Mouse (Mus musculus) erythroblast, adult 5-6 weeks (primary cell): ENCODE results near the gene Cmtm2b. TPM values are rescaled to one million over a fixed set of nuclear protein-coding genes. Genes with fewer than 3 reads are reported as not detected.
"Not testable (repeated sequence)": the region's sequence is repeated elsewhere in the genome, so short reads cannot be mapped to it uniquely, and the experiment has no call there.

ENCODE experiments used
- ATAC-seq: replicated peaks from 2 replicates; pipeline ENCODE4 v1.8.0; 2016; ENCODE audit warnings: moderate number of reproducible peaks, mild to moderate bottlenecking, moderate TSS enrichment, inconsistent platforms; ENCODE audit not compliant: poor library complexity, low FRiP score, severe bottlenecking
- total RNA-seq, 2 experiments: library from RNA; stranded (forward) in 1 of 2; stranded (reverse) in 1 of 2; fragments of 150-400 nt in 1 of 2; fragments of 200-764, 138-1000 nt in 1 of 2; gene quantifications; 2 replicates each; pipeline versions ENCODE4 v1.2.3 to v1.2.4; 2015 to 2017; ENCODE audit warnings: low replicate concordance in 2 of 2

Cmtm2b gene
- total RNA-seq (2015; ENCODE audit: low replicate concordance) (not detected in 2 replicates), total RNA-seq (2017; ENCODE audit: low replicate concordance) (not detected in 2 replicates)

DNA sequence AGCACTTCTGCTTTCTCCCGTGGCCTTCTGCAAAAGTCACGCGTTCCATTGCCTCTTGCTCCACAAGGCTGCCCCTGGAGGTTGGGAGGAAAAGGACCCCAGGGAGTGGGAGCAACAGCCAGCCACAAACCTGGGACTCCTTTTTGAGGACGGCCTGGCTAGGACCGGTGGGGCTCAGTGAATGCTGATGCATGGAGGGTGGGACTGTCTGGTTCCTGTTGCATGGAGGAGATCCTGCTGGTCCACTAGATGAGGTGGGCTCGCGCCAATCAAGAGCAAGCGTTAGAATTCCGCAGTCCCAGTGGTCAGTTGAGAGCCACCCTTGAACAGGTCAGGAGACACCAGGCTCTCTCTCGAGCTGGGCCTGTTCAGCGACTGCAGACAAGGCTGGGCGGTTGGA, at the start of gene Cmtm2b:
TSS of gene Cmtm2b (plus strand) at position 301 of the 400 bp plus-strand sequence.
- not testable (repeated sequence) for ATAC-seq

DNA sequence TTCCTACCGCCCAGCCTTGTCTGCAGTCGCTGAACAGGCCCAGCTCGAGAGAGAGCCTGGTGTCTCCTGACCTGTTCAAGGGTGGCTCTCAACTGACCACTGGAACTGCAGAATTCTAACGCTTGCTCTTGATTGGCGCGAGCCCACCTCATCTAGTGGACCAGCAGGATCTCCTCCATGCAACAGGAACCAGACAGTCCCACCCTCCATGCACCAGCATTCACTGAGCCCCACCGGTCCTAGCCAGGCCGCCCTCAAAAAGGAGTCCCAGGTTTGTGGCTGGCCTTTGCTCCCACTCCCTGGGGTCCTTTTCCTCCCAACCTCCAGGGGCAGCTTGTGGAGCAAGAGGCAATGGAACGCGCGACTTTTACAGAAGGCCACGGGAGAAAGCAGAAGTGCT, 28.9 kb upstream of the Cmtm2b start, which contains the start of gene Cmtm2a:
TSS of gene Cmtm2a (minus strand) at position 101 of the 400 bp plus-strand sequence.
- not testable (repeated sequence) for ATAC-seq

DNA sequence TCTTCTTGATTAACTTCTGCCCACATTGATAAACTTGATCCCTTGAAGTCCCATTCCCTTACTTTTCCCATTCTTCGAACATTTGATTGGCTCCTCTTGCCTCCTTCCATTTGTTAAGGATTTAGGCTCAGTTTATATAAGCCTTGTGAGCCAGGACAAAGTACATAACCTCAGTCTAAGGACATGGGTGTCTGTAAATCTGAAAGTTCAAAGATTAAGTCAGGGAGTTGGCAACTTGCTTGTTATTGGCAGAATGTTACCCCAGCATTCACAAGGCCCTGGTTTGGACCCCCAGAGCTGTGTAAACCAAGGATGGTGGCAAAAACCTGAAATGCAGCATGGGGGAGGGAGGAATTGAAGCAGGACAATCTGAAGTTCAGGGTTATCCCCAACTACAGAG, 27.6 kb upstream of the Cmtm2b start:
- no peak for ATAC-seq

DNA sequence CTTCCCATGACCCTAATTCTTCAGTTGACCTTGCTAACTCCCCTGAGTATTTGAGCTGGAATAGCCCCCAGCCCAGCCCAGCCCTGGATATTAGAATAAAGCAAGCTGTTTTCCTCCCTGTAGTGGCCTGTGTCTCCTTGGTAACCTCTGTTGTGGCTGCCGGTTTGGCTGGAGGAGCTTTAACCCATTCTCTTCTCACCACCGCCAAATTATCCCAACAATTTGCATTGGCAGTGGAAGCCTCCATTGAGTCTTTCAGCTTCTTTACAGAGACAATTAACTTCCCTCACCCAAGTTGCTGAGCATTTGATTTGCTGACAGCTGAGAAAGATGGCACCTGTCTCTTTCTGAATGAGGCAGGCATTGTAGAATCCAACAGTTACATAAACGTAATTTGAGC, 20.5 kb upstream of the Cmtm2b start:
- not testable (repeated sequence) for ATAC-seq

DNA sequence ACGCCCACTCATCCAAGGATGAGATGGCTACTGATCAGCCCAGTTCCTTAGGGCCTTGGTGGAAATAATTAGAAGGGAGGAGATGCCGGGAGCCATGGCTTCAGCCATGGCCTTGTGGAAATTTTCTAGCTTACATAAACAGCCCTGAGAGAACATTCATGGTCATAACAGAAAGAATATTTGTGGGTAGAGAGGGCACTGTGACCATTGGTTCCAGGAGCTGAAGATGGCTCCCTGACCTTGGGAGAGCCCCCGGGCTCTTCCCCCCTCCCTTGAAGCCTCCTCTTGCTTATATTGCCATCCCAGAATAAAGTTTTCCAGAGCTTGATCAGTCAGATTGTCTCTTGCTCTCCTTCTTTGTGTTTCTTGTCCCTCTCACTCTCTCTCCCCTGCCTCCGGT, 19.5 kb upstream of the Cmtm2b start:
- ATAC-seq = not testable (repeated sequence)

DNA sequence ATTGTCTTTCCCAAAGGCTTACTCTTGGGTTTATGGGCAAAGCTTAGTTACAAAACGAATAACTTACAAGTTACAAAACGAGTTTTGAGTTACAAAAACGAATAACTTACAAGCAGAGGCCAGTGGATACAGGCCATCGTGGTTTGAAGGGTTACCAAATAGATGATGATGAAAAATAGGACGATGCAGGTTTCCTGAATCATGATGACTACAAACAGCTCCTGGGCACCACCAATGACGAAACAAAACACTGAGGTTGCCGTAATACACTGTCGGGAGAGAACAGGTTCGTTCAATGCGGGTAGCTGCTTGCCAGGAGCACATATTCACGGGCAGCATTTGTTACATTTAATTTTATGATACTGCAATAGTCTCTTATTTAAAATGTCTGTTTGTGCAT, 17.1 kb upstream of the Cmtm2b start:
- ATAC-seq = no peak

DNA sequence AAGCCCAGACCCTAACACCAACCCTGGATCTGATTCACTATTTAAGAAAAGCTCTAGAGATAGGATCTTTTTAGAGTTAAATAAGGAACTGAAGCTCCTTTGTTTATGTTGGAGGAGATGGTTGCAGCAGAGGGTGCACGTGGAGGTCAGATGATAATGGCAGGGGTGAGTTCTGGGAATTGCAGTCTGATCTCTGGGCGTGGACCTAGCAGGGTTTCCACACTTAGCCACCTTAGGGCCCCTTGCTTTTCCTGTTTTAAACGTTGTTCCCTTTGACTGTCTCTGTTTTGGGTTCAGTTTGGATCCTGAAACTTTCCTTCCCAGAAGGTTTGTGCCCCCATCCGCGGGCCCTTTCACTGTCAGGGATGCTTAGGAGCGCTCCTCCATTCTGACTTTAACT, 13.7 kb upstream of the Cmtm2b start:
- ATAC-seq = not testable (repeated sequence)

DNA sequence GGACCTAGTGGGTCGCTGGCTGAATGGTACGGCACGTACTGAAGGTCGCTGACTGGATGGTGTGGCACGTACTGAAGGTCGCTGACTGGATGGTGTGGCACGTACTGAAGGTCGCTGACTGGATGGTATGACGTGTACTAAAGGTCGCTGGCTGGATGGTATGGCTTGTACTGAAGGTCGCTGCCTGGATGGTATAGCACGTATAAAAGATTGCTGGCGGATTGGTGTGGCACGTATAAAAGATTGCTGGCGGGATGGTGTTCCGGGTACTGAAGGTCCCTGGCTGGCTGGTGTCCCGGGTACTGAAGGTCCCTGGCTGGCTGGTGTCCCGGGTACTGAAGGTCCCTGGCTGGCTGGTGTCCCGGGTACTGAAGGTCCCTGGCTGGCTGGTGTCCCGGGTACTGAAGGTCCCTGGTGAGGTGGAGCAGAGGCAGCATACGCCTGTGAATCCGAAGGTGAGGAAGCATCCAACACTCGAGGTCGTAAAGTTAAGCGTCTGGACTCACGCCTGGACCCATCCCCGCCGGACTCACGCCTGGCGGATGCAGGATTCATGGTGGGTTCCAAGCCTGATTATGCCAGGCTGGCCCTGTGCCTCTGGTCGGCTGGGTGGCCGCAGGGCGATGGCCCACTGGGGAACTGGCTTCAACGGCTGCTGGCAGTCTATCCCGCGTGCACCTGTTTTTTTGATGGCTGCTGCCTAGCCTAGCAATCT, 12.4 kb upstream of the Cmtm2b start, which contains the start of the genes Gm45711 and Cmtm1:
TSS of gene Gm45711 (minus strand) at position 641 of the 715 bp plus-strand sequence.
TSS of gene Cmtm1 (minus strand) at position 705 of the 715 bp plus-strand sequence.
- ATAC-seq = not testable (repeated sequence)

DNA sequence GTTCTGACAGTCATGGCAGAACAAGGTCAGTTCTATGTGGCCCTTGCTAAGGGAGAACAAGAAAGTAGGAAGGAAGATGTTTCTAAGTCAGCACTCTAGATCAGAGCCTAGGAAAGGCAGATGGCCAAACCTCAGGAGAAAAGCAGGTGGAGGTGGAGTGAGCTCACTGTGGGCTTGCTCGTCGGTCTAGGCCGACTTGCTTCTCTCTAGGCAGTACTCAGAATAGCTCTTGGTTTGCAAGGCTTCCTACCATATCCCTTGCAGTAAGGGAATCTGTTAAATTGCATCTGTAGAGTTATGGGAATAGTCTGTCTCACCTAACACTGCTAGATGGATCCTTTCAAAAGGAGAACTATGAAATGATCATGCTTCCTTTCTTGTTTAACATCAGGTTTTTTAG, 10.0 kb upstream of the Cmtm2b start:
- ATAC-seq = not testable (repeated sequence)

DNA sequence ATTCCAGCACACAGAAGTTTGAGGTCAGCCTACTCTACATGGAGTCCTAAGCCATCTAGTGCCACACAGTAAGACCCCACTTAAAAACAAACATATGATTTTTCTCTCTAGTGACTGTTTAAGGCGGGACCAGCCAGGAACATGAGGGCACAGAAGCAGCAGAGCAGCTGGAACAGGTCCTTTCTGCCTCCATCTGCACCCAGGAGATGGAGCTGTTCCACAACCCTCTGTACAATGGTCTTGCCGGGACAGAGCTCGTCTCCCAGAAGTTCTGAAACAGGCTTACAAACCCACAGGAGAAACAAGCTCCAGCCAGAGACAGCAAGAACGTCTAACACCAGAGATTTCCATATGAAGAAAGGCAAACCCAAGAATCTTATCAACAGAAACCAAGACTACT, 8.7 kb upstream of the Cmtm2b start:
- ATAC-seq = no peak

DNA sequence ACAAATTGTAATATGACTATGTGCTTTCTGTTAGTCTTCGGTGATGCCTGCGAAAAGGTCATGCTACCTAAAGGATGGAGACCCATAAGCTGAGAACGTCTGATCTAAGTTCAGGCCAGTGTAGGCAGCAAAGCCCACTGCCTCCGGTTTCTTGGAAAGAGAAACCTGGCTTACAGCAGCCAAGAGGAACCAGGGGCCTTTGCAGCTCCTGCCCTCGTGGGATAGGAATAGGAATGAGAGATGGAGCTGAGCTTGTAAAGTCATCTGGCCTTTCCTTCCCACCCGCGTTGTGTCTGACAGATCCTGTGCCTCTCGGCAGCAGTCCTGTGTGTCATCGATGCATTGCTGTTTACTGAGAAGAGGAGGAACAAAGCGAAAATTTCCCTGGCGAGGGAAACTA, 763 bp upstream of the Cmtm2b start, which contains the start of gene Gm11020:
TSS of gene Gm11020 (plus strand) at position 301 of the 400 bp plus-strand sequence.
- ATAC-seq = not testable (repeated sequence)

DNA sequence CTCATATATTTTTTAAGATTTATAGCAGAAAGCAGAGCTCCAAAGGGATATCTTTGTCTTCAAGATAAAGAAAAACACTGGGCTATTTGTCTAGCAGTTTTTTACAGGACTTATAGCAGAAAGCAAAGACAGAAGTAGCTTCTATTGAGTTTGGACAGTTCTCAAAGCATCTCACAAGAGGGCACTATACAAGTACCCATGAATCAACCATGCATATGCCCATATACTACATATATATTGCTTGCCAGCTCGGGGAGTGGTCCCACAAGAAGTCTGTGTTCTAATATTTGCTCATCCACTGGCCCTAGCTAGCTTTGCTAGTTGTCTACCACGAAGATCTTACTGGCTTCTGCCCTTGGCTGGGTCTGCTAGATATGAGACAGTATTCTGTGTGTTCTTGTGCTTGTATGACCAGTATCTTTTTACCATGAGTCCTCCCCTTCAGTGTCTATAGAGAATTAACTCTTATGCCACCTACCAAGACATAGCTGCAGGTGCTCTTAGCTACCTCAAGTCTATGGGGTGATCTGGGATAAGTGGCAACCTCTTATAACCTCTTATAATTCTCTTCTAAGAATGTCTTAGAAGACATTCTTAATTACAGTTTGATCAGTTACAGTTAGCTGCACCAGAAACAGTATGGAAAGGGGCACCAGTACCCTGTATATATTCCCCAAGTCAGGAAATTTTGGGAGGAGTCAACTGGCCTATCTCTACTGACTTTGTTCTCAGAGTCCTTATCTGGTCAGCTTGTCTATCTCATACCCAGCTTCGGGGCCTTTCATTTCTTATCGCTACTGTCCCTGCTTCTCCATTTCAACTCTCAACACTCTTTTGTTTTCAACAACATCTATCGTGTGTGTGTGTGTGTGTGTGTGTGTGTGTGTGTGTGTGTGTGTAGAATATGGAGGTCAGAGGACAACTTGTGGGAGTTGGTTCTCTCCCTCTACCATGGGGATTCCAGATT, 10.9 kb downstream of the Cmtm2b start:
- no peak for ATAC-seq

DNA sequence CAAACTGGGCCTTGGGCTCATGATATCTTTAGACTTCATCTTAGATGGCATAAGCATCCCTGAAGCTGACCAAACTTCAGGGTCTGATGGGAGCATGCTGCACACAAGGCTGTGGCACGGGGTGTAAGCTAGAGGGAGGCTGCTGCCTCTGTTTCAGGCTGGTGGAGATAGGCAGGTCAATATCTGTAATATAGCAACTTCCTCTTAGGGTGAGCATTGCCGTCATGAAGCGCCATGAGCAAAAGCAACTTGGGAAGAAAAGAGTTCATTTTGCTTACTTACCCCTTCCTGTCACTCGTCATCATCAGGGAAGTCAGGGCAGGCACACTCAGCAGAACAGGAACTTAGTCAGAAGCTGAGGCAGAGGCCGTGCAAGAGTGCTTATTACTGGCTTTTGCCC, 11.8 kb downstream of the Cmtm2b start:
- no peak for ATAC-seq

DNA sequence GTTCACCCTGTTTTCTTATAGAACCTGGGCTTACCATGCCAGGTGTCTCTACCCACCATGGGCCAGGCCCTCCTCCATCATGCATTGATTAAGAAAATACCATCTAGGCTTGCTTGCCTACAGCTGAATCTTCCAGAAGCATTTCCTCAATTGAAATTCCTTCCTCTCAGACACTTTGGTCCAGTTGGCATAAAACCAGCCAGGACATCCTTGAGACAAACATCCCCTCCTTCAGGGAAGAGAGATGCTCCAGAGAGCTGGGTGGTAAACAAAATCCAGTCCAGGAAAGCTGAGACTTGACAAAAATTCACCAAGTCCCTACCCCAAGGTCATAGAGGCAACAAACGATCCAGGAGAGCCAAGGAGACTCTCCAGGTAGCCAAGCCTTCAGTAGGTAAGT, 12.2 kb downstream of the Cmtm2b start:
- no peak for ATAC-seq

DNA sequence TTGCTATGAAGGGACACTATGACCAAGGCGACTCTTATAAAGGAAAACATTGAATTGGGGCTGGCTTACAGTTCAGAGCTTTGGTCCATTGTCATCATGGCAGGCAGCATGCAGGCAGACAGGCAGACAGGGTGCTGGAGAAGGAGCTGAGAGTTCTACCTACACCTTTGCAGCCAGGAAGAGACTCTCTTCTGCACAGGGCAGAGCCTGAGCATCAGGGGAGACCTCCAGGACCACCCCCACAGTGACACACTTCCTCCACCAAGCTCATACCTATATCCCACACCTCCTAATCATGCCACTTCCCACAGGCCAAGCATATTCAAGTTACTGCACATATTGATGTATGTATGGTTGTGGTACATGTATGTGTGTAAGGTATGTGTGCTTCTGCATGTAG, 14.8 kb downstream of the Cmtm2b start:
- ATAC-seq = no peak

DNA sequence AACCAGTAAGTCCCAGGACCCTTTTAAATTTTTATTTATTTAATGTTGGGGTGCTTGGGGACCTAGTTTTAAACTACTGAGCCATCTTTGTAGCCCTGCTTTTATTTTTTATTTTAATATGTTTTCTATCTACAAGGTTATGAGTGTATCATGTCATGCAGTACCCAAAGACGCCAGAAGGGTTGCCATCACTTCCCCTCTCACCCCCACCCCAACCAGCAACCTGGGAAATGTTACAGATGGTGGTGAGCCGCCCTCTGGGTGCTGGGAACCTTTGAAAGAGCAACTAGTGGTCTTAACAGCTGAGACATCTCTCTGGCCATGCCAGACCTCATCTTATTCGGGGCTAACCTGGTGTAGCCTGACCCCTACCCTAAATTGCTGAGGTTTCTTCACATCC, 15.9 kb downstream of the Cmtm2b start:
- ATAC-seq = no peak

DNA sequence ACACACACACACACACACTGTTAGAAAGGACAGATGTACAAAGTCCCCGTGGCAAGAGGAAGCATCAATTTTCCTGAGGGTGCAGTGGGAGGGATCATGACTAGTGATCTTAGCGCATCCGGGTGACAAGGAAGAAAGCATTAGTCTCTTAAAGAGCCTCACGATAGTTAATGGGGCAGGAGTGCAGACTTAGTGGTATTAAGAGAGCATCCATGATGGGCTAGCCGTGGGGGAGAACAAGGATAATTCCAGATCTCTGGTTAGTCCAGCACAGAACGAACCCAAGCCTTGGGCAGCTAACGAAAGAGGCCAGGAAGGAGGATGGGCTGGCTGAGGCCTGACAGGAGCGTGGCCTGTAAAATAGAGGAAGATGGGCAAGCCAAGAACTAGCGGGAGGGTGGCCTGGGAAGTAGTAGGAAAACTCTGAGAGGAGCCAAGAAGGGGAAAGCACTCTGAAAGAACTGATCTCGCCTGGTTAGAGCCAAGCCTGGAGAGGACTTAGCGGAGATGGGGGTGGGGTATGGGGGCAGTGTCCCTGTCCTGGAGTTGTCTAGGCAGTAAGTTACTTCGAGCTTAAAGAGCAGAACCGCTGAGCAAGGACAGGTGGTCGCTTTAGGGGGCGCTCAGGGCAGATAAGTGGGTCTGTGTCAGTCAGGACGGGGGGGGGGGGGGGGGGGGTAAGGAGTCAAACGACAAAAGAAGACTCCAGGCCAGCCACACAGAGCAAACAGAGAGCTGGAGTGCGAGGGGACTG, 17.4 kb downstream of the Cmtm2b start, which contains the start of gene Cmtm3:
TSS of gene Cmtm3 (plus strand) at position 182 of the 754 bp plus-strand sequence.
- ATAC-seq = no peak

DNA sequence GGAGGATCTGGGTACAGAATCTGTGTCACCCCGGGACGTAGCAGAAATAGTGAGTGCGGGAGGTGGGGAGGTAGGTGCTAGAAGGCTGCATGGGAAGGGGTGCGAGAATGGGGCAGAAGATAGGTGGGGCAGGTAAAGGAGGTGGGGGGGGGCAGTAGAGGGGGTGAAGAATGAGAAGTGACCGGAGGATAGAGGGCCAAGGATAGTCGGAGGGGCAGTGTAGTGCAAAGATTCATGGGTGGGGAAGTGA, 17.9 kb downstream of the Cmtm2b start:
- no peak for ATAC-seq

DNA sequence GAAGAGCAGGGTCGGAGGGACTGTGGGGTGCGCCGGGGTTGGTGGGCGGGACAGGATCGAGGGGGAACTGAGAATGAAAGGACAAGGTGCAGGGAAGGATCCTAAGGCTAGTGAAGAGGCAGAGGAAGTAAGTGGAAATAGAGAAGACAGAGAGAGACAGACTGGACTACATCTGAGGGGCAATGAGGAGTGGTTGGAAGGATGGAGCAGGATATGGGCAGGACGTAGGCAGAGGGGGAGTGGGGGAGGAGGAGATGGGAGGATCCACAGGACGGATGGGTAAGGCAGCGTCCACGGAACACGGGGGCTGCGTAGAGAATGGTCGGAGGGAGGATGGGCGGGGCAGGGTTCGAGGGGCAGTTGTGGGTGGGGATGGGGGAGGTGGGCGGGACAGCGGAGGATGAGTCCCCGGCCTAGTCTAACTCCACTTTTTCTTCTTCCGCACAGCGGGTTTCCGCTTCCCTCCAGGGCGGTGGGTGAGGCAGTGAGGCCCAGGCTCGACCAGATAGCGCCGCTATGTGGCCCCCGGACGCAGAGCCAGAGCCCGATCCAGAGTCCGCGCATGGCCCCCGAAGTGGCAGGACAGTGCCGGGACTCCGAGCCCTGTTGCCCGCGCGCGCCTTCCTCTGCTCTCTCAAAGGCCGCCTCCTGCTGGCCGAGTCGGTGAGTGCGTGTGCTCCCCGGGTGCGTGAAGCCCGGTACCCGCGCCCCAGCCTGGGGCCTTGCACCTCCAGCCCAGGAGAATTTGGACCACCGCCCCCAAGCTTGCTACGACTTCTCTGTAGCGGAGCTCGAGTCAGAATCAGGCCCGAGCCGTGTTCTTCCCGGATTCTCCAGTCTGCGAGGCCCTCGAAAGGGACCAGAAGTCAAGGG, 18.4 kb downstream of the Cmtm2b start:
- ATAC-seq = no peak
